Mouse (Mus musculus) erythroblast, embryonic 14.5 days (primary cell): ENCODE measurements around the gene Gtf2f1. TPM values are rescaled to one million over a fixed set of nuclear protein-coding genes. Genes with fewer than 3 reads are reported as not detected.

Source experiments
- H3K27me3 ChIP-seq: 2 replicates; pipeline ENCODE4 v1.6.1; 2012; ENCODE audit warnings: inconsistent platforms; ENCODE audit not compliant: control insufficient read depth
- H3K36me3 ChIP-seq: 2 replicates; pipeline ENCODE4 v1.6.1; 2012; ENCODE audit warnings: mild to moderate bottlenecking, inconsistent platforms; ENCODE audit not compliant: control insufficient read depth
- H3K4me1 ChIP-seq: 2 replicates; pipeline ENCODE4 v1.6.1; 2012; ENCODE audit warnings: inconsistent platforms; ENCODE audit not compliant: control insufficient read depth
- H3K4me3 ChIP-seq: replicated peaks from 2 replicates; pipeline ENCODE3; 2012; ENCODE audit warnings: moderate library complexity, mild to moderate bottlenecking, inconsistent platforms
- H3K9me3 ChIP-seq: 2 replicates; pipeline ENCODE4 v1.6.1; 2012; ENCODE audit warnings: low read length, inconsistent platforms, mixed read lengths; ENCODE audit not compliant: control insufficient read depth
- GATA1 ChIP-seq: IDR thresholded peaks from 2 replicates; pipeline ENCODE4 v1.6.1; 2012; ENCODE audit warnings: low read length, inconsistent platforms, mixed read lengths
- TAL1 ChIP-seq: IDR thresholded peaks from 3 replicates; pipeline ENCODE4 v1.6.1; 2012; ENCODE audit warnings: low read length, inconsistent platforms, mixed read lengths
- polyA plus RNA-seq: library from polyadenylated mRNA; stranded (reverse); fragments of >175 nt; gene quantifications from 2 replicates; pipeline ENCODE4 v1.2.3, GENCODE M21; 2012

The Gtf2f1 gene
- polyA plus RNA-seq, 1 experiment: 32.9 TPM

DNA sequence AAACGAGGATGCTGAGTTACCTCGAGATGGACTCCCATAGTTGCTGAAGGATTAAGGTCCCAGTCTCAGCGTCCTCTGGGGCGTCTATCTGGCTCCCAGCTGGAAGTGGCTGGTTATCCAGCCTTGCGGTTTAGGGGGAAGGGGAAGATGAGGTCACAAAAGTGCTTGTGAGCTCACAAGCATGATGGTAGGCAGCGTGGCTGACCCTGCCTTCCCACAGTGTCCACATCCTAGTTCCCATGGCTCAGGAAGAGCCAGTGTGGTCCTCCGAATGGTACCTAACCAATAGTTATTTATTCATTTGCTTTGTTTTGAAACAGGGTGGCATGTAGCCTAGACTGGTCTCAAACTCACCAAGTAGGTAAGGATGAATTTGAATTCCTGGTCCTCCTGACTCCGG is 30.5 kb upstream of the Gtf2f1 start, which contains the start of gene Slc25a41:
Slc25a41 (minus strand) TSS at position 101 of the 400 bp plus-strand sequence.
- Histone ChIP-seq H3K4me1 (peaks cover 5% of the 10 kb centered on the region), H3K36me3 (no peaks in the 10 kb centered on the region; the same call in 1 of the 2 replicates), H3K9me3 (peaks cover 3% of the 10 kb centered on the region; the same call in 1 of the 2 replicates), H3K4me3 (no peak within 1 kb of the TSS), H3K27me3 (peaks cover 26% of the 10 kb centered on the region)
- TF ChIP-seq GATA1 (no peak), TAL1 (no peak)

DNA sequence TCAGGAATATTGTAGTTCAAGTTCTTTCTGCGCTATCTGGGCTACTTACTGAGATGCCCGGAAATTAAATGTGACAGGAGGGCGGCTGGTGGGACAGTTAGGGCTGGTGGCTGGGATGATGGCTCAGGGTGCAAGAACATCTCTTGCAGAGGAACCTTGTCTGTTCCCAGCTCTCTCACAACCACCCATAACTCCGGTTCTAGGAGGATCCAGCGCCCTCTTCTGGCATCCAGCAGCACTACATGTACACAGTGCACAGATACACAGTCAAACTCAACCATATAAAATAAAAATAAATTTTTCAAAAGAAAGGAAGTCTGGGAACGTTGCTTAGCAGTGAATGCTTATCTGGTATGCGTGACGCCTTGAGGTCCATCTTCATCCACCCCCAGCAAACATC is 27.9 kb upstream of the Gtf2f1 start:
- TF ChIP-seq TAL1 (no peak), GATA1 (no peak)

GRCm38 (mm10) chr17:57032854-57033253 is 21.8 kb upstream of the Gtf2f1 start:
- peaks cover 19% of the 10 kb centered on the region for H3K36me3 ChIP-seq
- peak overlapping the region; percentile 77 for H3K4me3 ChIP-seq
- peaks cover 41% of the 10 kb centered on the region for H3K4me1 ChIP-seq
- no peaks in the 10 kb centered on the region for H3K9me3 ChIP-seq
- TF ChIP-seq GATA1 (no peak), TAL1 (no peak)
- H3K27me3 ChIP-seq: peaks cover 5% of the 10 kb centered on the region

More for the DNA sequence above, 27.9 kb upstream of the Gtf2f1 start:
- Histone ChIP-seq H3K4me3 (no peak overlapping the region), H3K27me3 (peaks cover 28% of the 10 kb centered on the region), H3K4me1 (peaks cover 5% of the 10 kb centered on the region), H3K9me3 (peaks cover 3% of the 10 kb centered on the region; the same call in 1 of the 2 replicates), H3K36me3 (no peaks in the 10 kb centered on the region)

DNA sequence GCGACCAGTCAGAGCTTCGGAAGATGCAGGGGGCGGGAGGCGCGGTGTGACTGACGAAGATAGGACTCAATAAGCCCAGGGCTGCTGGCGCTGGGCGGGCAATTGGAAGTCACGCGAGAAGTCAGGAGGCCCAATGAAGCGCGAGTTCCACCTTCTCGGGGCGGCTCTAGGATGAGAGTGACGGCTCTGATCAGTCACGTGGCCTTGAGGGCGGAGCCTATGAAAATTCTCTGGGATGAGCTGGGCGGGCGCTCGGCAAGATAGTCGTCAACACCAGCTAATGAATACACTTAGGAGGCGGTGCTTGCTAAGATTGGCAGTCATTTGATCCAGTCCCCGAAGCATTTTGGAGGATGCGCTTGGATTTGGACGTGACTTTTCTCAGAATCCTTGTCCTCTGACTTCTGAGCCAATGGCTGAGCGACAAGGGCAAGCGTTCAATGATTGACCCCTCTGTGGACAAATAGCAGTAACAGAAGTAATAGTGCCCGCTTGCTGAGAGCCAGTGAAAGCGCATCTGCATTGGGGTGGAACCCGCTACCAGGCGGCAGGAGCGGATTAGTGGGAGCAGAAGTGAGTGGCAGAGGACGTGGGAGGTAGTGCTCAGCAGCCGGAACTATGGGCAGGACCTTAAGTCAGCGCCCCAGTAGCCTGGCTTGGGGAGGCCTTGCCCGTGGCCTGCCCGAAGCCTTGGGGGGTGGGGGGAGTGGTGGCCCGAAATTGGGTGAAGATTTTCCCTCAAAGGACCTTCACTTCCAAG is 20.8 kb upstream of the Gtf2f1 start:
- peaks cover 29% of the 10 kb centered on the region for H3K36me3 ChIP-seq
- H3K27me3 ChIP-seq: 0 out of 2 replicates have a peak, but pooled peaks cover 2% of the 10 kb centered on the region
- peak overlapping the region; percentile 77 for H3K4me3 ChIP-seq
- no peaks in the 10 kb centered on the region for H3K9me3 ChIP-seq
- peaks cover 51% of the 10 kb centered on the region for H3K4me1 ChIP-seq
- TF ChIP-seq TAL1: 0 out of 3 replicates have a peak, but pooled peaks have one; percentile 12
- TF ChIP-seq GATA1: no peak

- H3K27me3 ChIP-seq: 0 out of 2 replicates have a peak, but pooled peaks cover 2% of the 10 kb centered on the region
- H3K9me3 ChIP-seq: no peaks in the 10 kb centered on the region
- peak within 1 kb of the TSS; percentile 77 for H3K4me3 ChIP-seq
- no peak for TF ChIP-seq TAL1
- TF ChIP-seq GATA1: no peak
- peaks cover 36% of the 10 kb centered on the region for H3K36me3 ChIP-seq
- peaks cover 58% of the 10 kb centered on the region for H3K4me1 ChIP-seq
These were observed 20.0 kb upstream of the Gtf2f1 start, which contains the start of gene Khsrp for GRCm38 (mm10) chr17:57030931-57031660. Gene Khsrp, minus strand, starts transcription at chr17:57031522.

- Histone ChIP-seq H3K4me1 (peaks cover 72% of the 10 kb centered on the region), H3K4me3 (peak overlapping the region; percentile 77), H3K27me3 (0 out of 2 replicates have a peak, but pooled peaks cover 2% of the 10 kb centered on the region), H3K9me3 (no peaks in the 10 kb centered on the region), H3K36me3 (peaks cover 50% of the 10 kb centered on the region)
- TF ChIP-seq TAL1 (no peak), GATA1 (no peak; the same call in 1 of the 2 replicates)
These were observed 18.6 kb upstream of the Gtf2f1 start for GRCm38 (mm10) chr17:57029691-57030090.

GRCm38 (mm10) chr17:57027471-57027870 is 16.4 kb upstream of the Gtf2f1 start:
- Histone ChIP-seq H3K36me3 (peaks cover 72% of the 10 kb centered on the region), H3K27me3 (0 out of 2 replicates have a peak, but pooled peaks cover 2% of the 10 kb centered on the region), H3K9me3 (no peaks in the 10 kb centered on the region), H3K4me3 (no peak overlapping the region), H3K4me1 (peaks cover 78% of the 10 kb centered on the region)
- TF ChIP-seq TAL1 (0 out of 3 replicates have a peak, but pooled peaks have one; percentile 17), GATA1 (no peak)

- TF ChIP-seq TAL1: no peak
- no peak for TF ChIP-seq GATA1
- H3K9me3 ChIP-seq: no peaks in the 10 kb centered on the region
- H3K36me3 ChIP-seq: peaks cover 76% of the 10 kb centered on the region
- 0 out of 2 replicates have a peak, but pooled peaks cover 2% of the 10 kb centered on the region for H3K27me3 ChIP-seq
- no peak overlapping the region for H3K4me3 ChIP-seq
- peaks cover 75% of the 10 kb centered on the region for H3K4me1 ChIP-seq
These were observed 9.9 kb upstream of the Gtf2f1 start for GRCm38 (mm10) chr17:57020960-57021359.

- H3K27me3 ChIP-seq: no peaks in the 10 kb centered on the region
- peaks cover 64% of the 10 kb centered on the region for H3K36me3 ChIP-seq
- peak overlapping the region; percentile 5 for H3K4me3 ChIP-seq
- TF ChIP-seq GATA1 (peak; percentile 57; the same call in 1 of the 2 replicates), TAL1 (peak; percentile 69)
- H3K4me1 ChIP-seq: peaks cover 64% of the 10 kb centered on the region
- H3K9me3 ChIP-seq: no peaks in the 10 kb centered on the region
These were observed 8.6 kb upstream of the Gtf2f1 start for GRCm38 (mm10) chr17:57019693-57020092.
